In genomic region chr7:98119961-98120232, GRCm38 (mm10) we compare ENCODE assay signal across 8 mouse cellular contexts. TPM values are rescaled to one million over a fixed set of nuclear protein-coding genes. Genes with fewer than 3 reads are reported as not detected.
DNase-seq lines count a peak whose midpoint lies in the region; ATAC-seq and TF ChIP-seq lines count a peak whose summit lies in the region.

No protein-coding gene starts in this region.

- H3K27me3 ChIP-seq in forebrain, embryonic 10.5 days (ENCODE audit: poor library complexity, severe bottlenecking), result peaks cover 13% of the 10 kb centered on the region; the same call in 1 of the 2 replicates
- no peaks in the 10 kb centered on the region for H3K27me3 ChIP-seq in forebrain, embryonic 14.5 days (replicated peaks; ENCODE audit: control insufficient read depth, insufficient read depth, low read length)
- peaks cover 21% of the 10 kb centered on the region for H3K27me3 ChIP-seq in CH12.LX (replicated peaks)
- no peaks in the 10 kb centered on the region for H3K27me3 ChIP-seq in hindbrain, embryonic 14.5 days (ENCODE audit: control insufficient read depth, insufficient read depth, low read length)
- H3K27me3 ChIP-seq in liver, postnatal 0 days (ENCODE audit: insufficient read depth, low read length), result no peaks in the 10 kb centered on the region

- ATAC-seq in forebrain, embryonic 14.5 days, result no peak
- ATAC-seq in hindbrain, embryonic 14.5 days (ENCODE audit: low FRiP score), result peak; percentile 15; the same call in 1 of the 2 replicates
- no peak for ATAC-seq in liver, postnatal 0 days
- ATAC-seq in granulocyte monocyte progenitor cell, adult 5-6 weeks (replicated peaks; ENCODE audit: poor library complexity, severe bottlenecking), result no peak

- H3K9me3 ChIP-seq in forebrain, embryonic 10.5 days, result no peaks in the 10 kb centered on the region
- no peaks in the 10 kb centered on the region for H3K9me3 ChIP-seq in forebrain, embryonic 14.5 days (replicated peaks; ENCODE audit: control insufficient read depth, low read length)
- no peaks in the 10 kb centered on the region for H3K9me3 ChIP-seq in CH12.LX (replicated peaks; ENCODE audit: low read length)
- no peaks in the 10 kb centered on the region for H3K9me3 ChIP-seq in hindbrain, embryonic 14.5 days (ENCODE audit: control insufficient read depth, low read length)
- no peaks in the 10 kb centered on the region for H3K9me3 ChIP-seq in liver, postnatal 0 days (ENCODE audit: low read length)

- no peaks in the 10 kb centered on the region for H3K79me2 ChIP-seq in CH12.LX (replicated peaks; ENCODE audit: control insufficient read depth, extremely low read depth, insufficient read depth, poor library complexity, severe bottlenecking)

- 75% methylated on average over 2 of the region's 2 CpGs for WGBS in forebrain, embryonic 10.5 days
- WGBS in forebrain, embryonic 14.5 days, result 78% methylated on average over 2 of the region's 2 CpGs
- WGBS in hindbrain, embryonic 14.5 days, result 83% methylated on average over 2 of the region's 2 CpGs
- WGBS in liver, postnatal 0 days (ENCODE audit: insufficient replicate concordance), result 62% methylated on average over 2 of the region's 2 CpGs

- no peak for DNase-seq in forebrain, embryonic 10.5 days (ENCODE audit: extremely low spot score, low spot score)
- DNase-seq in forebrain, embryonic 14.5 days (ENCODE audit: low spot score), result no peak
- no peak for DNase-seq in CH12.LX (ENCODE audit: extremely low read depth)
- DNase-seq in hindbrain, embryonic 14.5 days (ENCODE audit: low spot score), result no peak
- no peak for DNase-seq in liver, postnatal 0 days
- DNase-seq in ovary, postnatal 14 days (ENCODE audit: low spot score), result no peak
- DNase-seq in retina, postnatal 1 day, result no peak

- TF ChIP-seq CTCF in CH12.LX (conservative IDR thresholded peaks at IDR 0.05 in 1 of 2, IDR thresholded peaks at IDR 0.05 in 1 of 2; ENCODE audit: low read depth in 2 of 2, low read length in 2 of 2), result no peak
- no peak for TF ChIP-seq CTCF in liver, postnatal 0 days (IDR thresholded peaks at IDR 0.05; ENCODE audit: low read depth)

- H3K4me3 ChIP-seq in forebrain, embryonic 10.5 days, result peak overlapping the region; percentile 43; the same call in 1 of the 2 replicates
- no peak overlapping the region for H3K4me3 ChIP-seq in forebrain, embryonic 14.5 days (ENCODE audit: low read depth, low read length)
- H3K4me3 ChIP-seq in CH12.LX (replicated peaks in 1 of 3; ENCODE audit: low read depth in 2 of 3, low read length in 2 of 3, poor library complexity in 1 of 3), result no peak overlapping the region
- H3K4me3 ChIP-seq in hindbrain, embryonic 14.5 days (replicated peaks; ENCODE audit: low read length), result no peak overlapping the region
- H3K4me3 ChIP-seq in liver, postnatal 0 days (ENCODE audit: low read depth, low read length), result no peak overlapping the region

- no peak overlapping the region for H3K9ac ChIP-seq in forebrain, embryonic 14.5 days (ENCODE audit: low read length)
- no peak overlapping the region for H3K9ac ChIP-seq in CH12.LX (ENCODE audit: insufficient read depth, low read depth)
- H3K9ac ChIP-seq in hindbrain, embryonic 14.5 days, result no peak overlapping the region
- no peak overlapping the region for H3K9ac ChIP-seq in liver, postnatal 0 days (replicated peaks)

- no peak overlapping the region for H3K4me2 ChIP-seq in forebrain, embryonic 14.5 days (ENCODE audit: low read length)
- 0 out of 2 replicates have a peak overlapping the region, but pooled peaks have one; percentile 76 for H3K4me2 ChIP-seq in CH12.LX (ENCODE audit: insufficient read depth, low read depth, poor library complexity, severe bottlenecking)
- peak overlapping the region; percentile 54; the same call in 1 of the 2 replicates for H3K4me2 ChIP-seq in hindbrain, embryonic 14.5 days (replicated peaks)
- no peak overlapping the region for H3K4me2 ChIP-seq in liver, postnatal 0 days (ENCODE audit: low read depth, low read length)

- TF ChIP-seq EP300 in CH12.LX (IDR thresholded peaks at IDR 0.05; ENCODE audit: low read length), result no peak
- TF ChIP-seq EP300 in liver, postnatal 0 days (IDR thresholded peaks at IDR 0.05; ENCODE audit: low read depth), result no peak

- dilution Hi-C loops in CH12.LX (cut with MboI; ENCODE audit: extremely low pct_ligation_motif_present, extremely low pct_unique_long_range_greater_than_20kb, low sequenced_read_pairs), result no loop called here

- in situ Hi-C loops in CH12.LX (cut with MboI; ENCODE audit: low pct_ligation_motif_present, low pct_unique_long_range_greater_than_20kb, low sequenced_read_pairs), result loop anchor here (5.0 to 10.0 kb wide), 4 partner anchors 48 to 365 kb away; no protein-coding TSS in a partner anchor

- no peak for TF ChIP-seq RAD21 in CH12.LX (IDR thresholded peaks at IDR 0.05; ENCODE audit: low read depth, low read length)

- H3K36me3 ChIP-seq in forebrain, embryonic 10.5 days (replicated peaks), result no peaks in the 10 kb centered on the region
- H3K36me3 ChIP-seq in forebrain, embryonic 14.5 days (ENCODE audit: control insufficient read depth, insufficient read depth, low read length), result no peaks in the 10 kb centered on the region
- no peaks in the 10 kb centered on the region for H3K36me3 ChIP-seq in CH12.LX (replicated peaks in 1 of 2; ENCODE audit: control insufficient read depth in 1 of 2, insufficient read depth in 1 of 2, low read length in 1 of 2)
- peaks cover 2% of the 10 kb centered on the region; the same call in 1 of the 2 replicates for H3K36me3 ChIP-seq in hindbrain, embryonic 14.5 days (replicated peaks; ENCODE audit: control insufficient read depth, insufficient read depth)
- H3K36me3 ChIP-seq in liver, postnatal 0 days (replicated peaks; ENCODE audit: insufficient read depth, low read length), result no peaks in the 10 kb centered on the region

- no peak for TF ChIP-seq POLR2A in CH12.LX (IDR thresholded peaks at IDR 0.05; ENCODE audit: low read depth, low read length)

- H3K4me1 ChIP-seq in forebrain, embryonic 10.5 days, result peaks cover 27% of the 10 kb centered on the region
- no peaks in the 10 kb centered on the region for H3K4me1 ChIP-seq in forebrain, embryonic 14.5 days (ENCODE audit: control insufficient read depth, insufficient read depth, low read length)
- peaks cover 2 to 12% of the 10 kb centered on the region in 2 experiments; a peak in 2 of 4 replicates for H3K4me1 ChIP-seq in CH12.LX (ENCODE audit: control insufficient read depth in 1 of 2, insufficient read depth in 2 of 2)
- H3K4me1 ChIP-seq in hindbrain, embryonic 14.5 days (replicated peaks; ENCODE audit: control insufficient read depth, insufficient read depth, low read length), result no peaks in the 10 kb centered on the region
- H3K4me1 ChIP-seq in liver, postnatal 0 days (ENCODE audit: insufficient read depth), result peaks cover 10% of the 10 kb centered on the region

- H3K27ac ChIP-seq in forebrain, embryonic 10.5 days, result no peak overlapping the region
- H3K27ac ChIP-seq in forebrain, embryonic 14.5 days (ENCODE audit: low read depth, low read length), result no peak overlapping the region
- no peak overlapping the region for H3K27ac ChIP-seq in CH12.LX (ENCODE audit: insufficient read depth, low read depth)
- no peak overlapping the region for H3K27ac ChIP-seq in hindbrain, embryonic 14.5 days
- H3K27ac ChIP-seq in liver, postnatal 0 days (ENCODE audit: low read depth), result 0 out of 2 replicates have a peak overlapping the region, but pooled peaks have one; percentile 75

TF ChIP-seq in CH12.LX, 34 proteins besides CTCF, POLR2A, EP300 and RAD21 (continues in another document):
- TF ChIP-seq KAT2A (IDR thresholded peaks at IDR 0.05; ENCODE audit: insufficient replicate concordance, low read length), result no peak
- no peak for TF ChIP-seq POLR2AphosphoS2 (IDR thresholded peaks at IDR 0.05; ENCODE audit: low read depth, low read length)
- no peak for TF ChIP-seq CHD2 (IDR thresholded peaks at IDR 0.05; ENCODE audit: low read length)
- no peak for TF ChIP-seq MAZ (IDR thresholded peaks at IDR 0.05; ENCODE audit: low read depth, low read length)
- TF ChIP-seq RCOR1 (conservative IDR thresholded peaks at IDR 0.05; ENCODE audit: low read depth, low read length), result no peak

RNA-seq across cellular contexts. Expression of gene Myo7a, which starts 0.6 kb away (rescaled TPM):
- polyA plus RNA-seq in forebrain, embryonic 10.5 days (2016; fragmentation: Nextera tagmentation; extraction: Ambion mirVana), result 20.1 and 20.8 TPM in 2 replicates
- polyA plus RNA-seq in forebrain, embryonic 14.5 days (2014; fragmentation: Nextera tagmentation; extraction: Ambion mirVana), result 7.7 and 10.7 TPM in 2 replicates
- total RNA-seq in CH12.LX (2012; rRNA removed) (11.3 and 13.2 TPM in 2 replicates), CH12.LX (2014; rRNA removed) (12.9 and 14.0 TPM in 2 replicates)
- polyA plus RNA-seq in CH12.LX (2012; ENCODE audit: insufficient read length, low read depth), result 28.0 and 29.7 TPM in 2 replicates
- polyA plus RNA-seq in hindbrain, embryonic 14.5 days (2014; fragmentation: Nextera tagmentation; extraction: Ambion mirVana), result 20.0 and 24.3 TPM in 2 replicates
- polyA plus RNA-seq in liver, postnatal 0 days (2015; fragmentation: Nextera tagmentation; extraction: Ambion mirVana), result 6.5 and 7.6 TPM in 2 replicates
- 34.8 and 43.7 TPM in 2 replicates for total RNA-seq in granulocyte monocyte progenitor cell, adult 5-6 weeks (2014; fragmentation: Nextera tagmentation)
- 22.0 and 26.2 TPM in 2 replicates for total RNA-seq in granulocyte monocyte progenitor cell, adult 5-6 weeks (2017)

RNA-seq across cellular contexts. Expression of gene Omp, which starts 25.4 kb away (rescaled TPM):
- polyA plus RNA-seq in forebrain, embryonic 10.5 days (2016; fragmentation: Nextera tagmentation; extraction: Ambion mirVana), result 0.11 and 0.19 TPM in 2 replicates
- polyA plus RNA-seq in forebrain, embryonic 14.5 days (2014; fragmentation: Nextera tagmentation; extraction: Ambion mirVana), result 0.30 and 0.32 TPM in 2 replicates
- total RNA-seq in CH12.LX (2012; rRNA removed) (0.08 TPM in 1 of 2 replicates, not detected in the other), CH12.LX (2014; rRNA removed) (not detected in 2 replicates)
- polyA plus RNA-seq in CH12.LX (2012; ENCODE audit: insufficient read length, low read depth), result not detected in 2 replicates
- polyA plus RNA-seq in hindbrain, embryonic 14.5 days (2014; fragmentation: Nextera tagmentation; extraction: Ambion mirVana), result 0.31 and 0.32 TPM in 2 replicates
- 0.23 and 0.27 TPM in 2 replicates for polyA plus RNA-seq in liver, postnatal 0 days (2015; fragmentation: Nextera tagmentation; extraction: Ambion mirVana)
- 0.32 and 0.64 TPM in 2 replicates for total RNA-seq in granulocyte monocyte progenitor cell, adult 5-6 weeks (2014; fragmentation: Nextera tagmentation)
- 0.31 TPM in 1 of 2 replicates, not detected in the other for total RNA-seq in granulocyte monocyte progenitor cell, adult 5-6 weeks (2017)

RNA-seq across cellular contexts. Expression of gene Capn5, which starts 58.2 kb away (rescaled TPM):
- polyA plus RNA-seq in forebrain, embryonic 10.5 days (2016; fragmentation: Nextera tagmentation; extraction: Ambion mirVana), result 5.8 TPM in 2 replicates
- 6.1 and 8.2 TPM in 2 replicates for polyA plus RNA-seq in forebrain, embryonic 14.5 days (2014; fragmentation: Nextera tagmentation; extraction: Ambion mirVana)
- 0.29 and 0.55 TPM in 2 replicates for total RNA-seq in CH12.LX (2012; rRNA removed)
- total RNA-seq in CH12.LX (2014; rRNA removed), result 0.22 and 0.27 TPM in 2 replicates
- 0.26 and 0.52 TPM in 2 replicates for polyA plus RNA-seq in CH12.LX (2012; ENCODE audit: insufficient read length, low read depth)
- polyA plus RNA-seq in hindbrain, embryonic 14.5 days (2014; fragmentation: Nextera tagmentation; extraction: Ambion mirVana), result 16.7 and 18.0 TPM in 2 replicates
- 4.4 and 4.5 TPM in 2 replicates for polyA plus RNA-seq in liver, postnatal 0 days (2015; fragmentation: Nextera tagmentation; extraction: Ambion mirVana)
- total RNA-seq in granulocyte monocyte progenitor cell, adult 5-6 weeks (2014; fragmentation: Nextera tagmentation), result 3.2 and 5.2 TPM in 2 replicates
- total RNA-seq in granulocyte monocyte progenitor cell, adult 5-6 weeks (2017), result 1.2 and 1.3 TPM in 2 replicates

Comparison
In these comparisons a context has a peak if more than half of its experiments do, and no peak if none do; other contexts are left out.
1. H3K4me2 ChIP-seq: peak in CH12.LX (single experiment) and hindbrain, embryonic 14.5 days (single experiment); none in forebrain, embryonic 14.5 days (single experiment) and liver, postnatal 0 days (single experiment).